Mouse (Mus musculus): ENCODE results near the gene Ldlr. TPM values are rescaled to one million over a fixed set of nuclear protein-coding genes. Genes with fewer than 3 reads are reported as not detected.
A peak's percentile ranks its signal among the peaks of the same experiment; 100 is the strongest.
"Not testable (repeated sequence)": the region's sequence is repeated elsewhere in the genome, so short reads cannot be mapped to it uniquely, and the experiment has no call there.

Gene Ldlr
- polyA plus RNA-seq, 1 experiment from 2014 or later, result 30.8 TPM

GRCm38 (mm10) chr9:21762135-21762534 lies 38.9 kb downstream of the Ldlr start:
- Histone ChIP-seq H3K9me3 (no peaks in the 10 kb centered on the region), H3K4me1 (peaks cover 16% of the 10 kb centered on the region), H3K4me2 (replicated peaks) (no peak overlapping the region), H3K36me3 (peaks cover 15% of the 10 kb centered on the region), H3K4me3 (no peak overlapping the region), H3K9ac (no peak overlapping the region), H3K27me3 (no peaks in the 10 kb centered on the region), H3K27ac (no peak overlapping the region)
- no peak for ATAC-seq (ENCODE audit: low FRiP score, low read depth)

GRCm38 (mm10) chr9:21764084-21764999 lies 41.1 kb downstream of the Ldlr start:
- ATAC-seq (ENCODE audit: low FRiP score, low read depth), result no peak
- H3K27ac ChIP-seq, result no peak overlapping the region
- 96% methylated on average over 6 of the region's 6 CpGs for WGBS
- H3K36me3 ChIP-seq, result peaks cover 18% of the 10 kb centered on the region
- no peak overlapping the region for H3K4me2 ChIP-seq (replicated peaks)
- H3K4me3 ChIP-seq, result no peak overlapping the region
- no peak overlapping the region for H3K9ac ChIP-seq
- no peaks in the 10 kb centered on the region for H3K9me3 ChIP-seq
- H3K27me3 ChIP-seq, result no peaks in the 10 kb centered on the region
- H3K4me1 ChIP-seq, result peaks cover 28% of the 10 kb centered on the region

GRCm38 (mm10) chr9:21767896-21768295 lies 44.6 kb downstream of the Ldlr start:
- Histone ChIP-seq H3K9me3 (no peaks in the 10 kb centered on the region), H3K9ac (0 out of 2 replicates have a peak overlapping the region, but pooled peaks have one; percentile 1), H3K4me2 (replicated peaks) (peak overlapping the region; percentile 17), H3K4me1 (peaks cover 28% of the 10 kb centered on the region), H3K27me3 (no peaks in the 10 kb centered on the region), H3K4me3 (no peak overlapping the region), H3K27ac (peak overlapping the region; percentile 87), H3K36me3 (peaks cover 50% of the 10 kb centered on the region)
- 46% methylated on average over 11 of the region's 11 CpGs for WGBS
- peak; percentile 71 for ATAC-seq (ENCODE audit: low FRiP score, low read depth)

- H3K4me3 ChIP-seq, result no peak overlapping the region
Measured at GRCm38 (mm10) chr9:21768511-21769411, 45.5 kb downstream of the Ldlr start.

GRCm38 (mm10) chr9:21769558-21770183 lies 46.4 kb downstream of the Ldlr start:
- peak; percentile 9; the same call in 1 of the 2 replicates for ATAC-seq (ENCODE audit: low FRiP score, low read depth)

More at GRCm38 (mm10) chr9:21768511-21769411, 45.5 kb downstream of the Ldlr start:
- H3K4me1 ChIP-seq, result peaks cover 28% of the 10 kb centered on the region
- peaks cover 58% of the 10 kb centered on the region for H3K36me3 ChIP-seq
- H3K4me2 ChIP-seq (replicated peaks), result peak overlapping the region; percentile 17
- 39% methylated on average over 13 of the region's 13 CpGs for WGBS
- no peaks in the 10 kb centered on the region for H3K27me3 ChIP-seq
- no peaks in the 10 kb centered on the region for H3K9me3 ChIP-seq
- peak overlapping the region; percentile 87 for H3K27ac ChIP-seq
- 0 out of 2 replicates have a peak overlapping the region, but pooled peaks have one; percentile 1 for H3K9ac ChIP-seq
- 0 out of 2 replicates have a peak, but pooled peaks have one; percentile 16 for ATAC-seq (ENCODE audit: low FRiP score, low read depth)

GRCm38 (mm10) chr9:21773396-21773795 lies 50.1 kb downstream of the Ldlr start:
- H3K36me3 ChIP-seq, result peaks cover 90% of the 10 kb centered on the region
- not testable (repeated sequence) for H3K27ac ChIP-seq; H3K4me3 ChIP-seq; ATAC-seq (ENCODE audit: low FRiP score, low read depth); H3K27me3 ChIP-seq; H3K9me3 ChIP-seq; H3K4me2 ChIP-seq (replicated peaks); H3K9ac ChIP-seq
- WGBS, result 78% methylated on average over 5 of the region's 5 CpGs
- H3K4me1 ChIP-seq, result peaks cover 16% of the 10 kb centered on the region

More at GRCm38 (mm10) chr9:21769558-21770183, 46.4 kb downstream of the Ldlr start:
- Histone ChIP-seq H3K27ac (peak overlapping the region; percentile 87; the same call in 1 of the 2 replicates), H3K4me1 (peaks cover 28% of the 10 kb centered on the region), H3K9ac (peak overlapping the region; percentile 31; the same call in 1 of the 2 replicates), H3K9me3 (no peaks in the 10 kb centered on the region), H3K4me3 (no peak overlapping the region), H3K4me2 (replicated peaks) (no peak overlapping the region), H3K27me3 (no peaks in the 10 kb centered on the region), H3K36me3 (peaks cover 67% of the 10 kb centered on the region)
- 80% methylated on average over 26 of the region's 26 CpGs for WGBS

- WGBS, result 92% methylated on average over 16 of the region's 16 CpGs
- Histone ChIP-seq H3K4me1 (peaks cover 6% of the 10 kb centered on the region; the same call in 1 of the 2 replicates), H3K9ac (no peak overlapping the region), H3K27me3 (no peaks in the 10 kb centered on the region), H3K4me3 (no peak overlapping the region), H3K36me3 (peaks cover 90% of the 10 kb centered on the region), H3K27ac (no peak overlapping the region), H3K9me3 (no peaks in the 10 kb centered on the region), H3K4me2 (replicated peaks) (no peak overlapping the region)
- no peak for ATAC-seq (ENCODE audit: low FRiP score, low read depth)
Measured at GRCm38 (mm10) chr9:21774353-21774752, 51.1 kb downstream of the Ldlr start.

GRCm38 (mm10) chr9:21777726-21778125 lies 54.4 kb downstream of the Ldlr start:
- Histone ChIP-seq H3K27ac (no peak overlapping the region), H3K4me2 (replicated peaks) (no peak overlapping the region), H3K36me3 (peaks cover 92% of the 10 kb centered on the region), H3K27me3 (no peaks in the 10 kb centered on the region), H3K4me3 (no peak overlapping the region), H3K9me3 (no peaks in the 10 kb centered on the region), H3K9ac (no peak overlapping the region), H3K4me1 (peaks cover 7% of the 10 kb centered on the region; the same call in 1 of the 2 replicates)
- WGBS, result 90% methylated on average over 3 of the region's 3 CpGs
- no peak for ATAC-seq (ENCODE audit: low FRiP score, low read depth)

GRCm38 (mm10) chr9:21781657-21782468 lies 58.6 kb downstream of the Ldlr start:
- H3K36me3 ChIP-seq, result peaks cover 88% of the 10 kb centered on the region
- peak; percentile 79 for ATAC-seq (ENCODE audit: low FRiP score, low read depth)
- no peak overlapping the region for H3K9ac ChIP-seq
- no peak overlapping the region for H3K4me3 ChIP-seq
- no peaks in the 10 kb centered on the region for H3K9me3 ChIP-seq
- H3K4me2 ChIP-seq (replicated peaks), result no peak overlapping the region
- H3K4me1 ChIP-seq, result peaks cover 7% of the 10 kb centered on the region; the same call in 1 of the 2 replicates
- WGBS, result 54% methylated on average over 15 of the region's 15 CpGs
- H3K27me3 ChIP-seq, result no peaks in the 10 kb centered on the region
- peak overlapping the region; percentile 44; the same call in 1 of the 2 replicates for H3K27ac ChIP-seq

GRCm38 (mm10) chr9:21784517-21785307 lies 61.4 kb downstream of the Ldlr start:
- no peaks in the 10 kb centered on the region for H3K27me3 ChIP-seq
- no peaks in the 10 kb centered on the region for H3K9me3 ChIP-seq
- peaks cover 23% of the 10 kb centered on the region for H3K4me1 ChIP-seq
- no peak overlapping the region for H3K27ac ChIP-seq
- H3K4me2 ChIP-seq (replicated peaks), result no peak overlapping the region
- no peak for ATAC-seq (ENCODE audit: low FRiP score, low read depth)
- WGBS, result 87% methylated on average over 7 of the region's 7 CpGs
- no peak overlapping the region for H3K4me3 ChIP-seq
- no peak overlapping the region for H3K9ac ChIP-seq
- H3K36me3 ChIP-seq, result peaks cover 84% of the 10 kb centered on the region

All from limb, embryonic 13.5 days (tissue).